21 mouse cellular contexts compared by ENCODE assay signal in the genomic region with DNA sequence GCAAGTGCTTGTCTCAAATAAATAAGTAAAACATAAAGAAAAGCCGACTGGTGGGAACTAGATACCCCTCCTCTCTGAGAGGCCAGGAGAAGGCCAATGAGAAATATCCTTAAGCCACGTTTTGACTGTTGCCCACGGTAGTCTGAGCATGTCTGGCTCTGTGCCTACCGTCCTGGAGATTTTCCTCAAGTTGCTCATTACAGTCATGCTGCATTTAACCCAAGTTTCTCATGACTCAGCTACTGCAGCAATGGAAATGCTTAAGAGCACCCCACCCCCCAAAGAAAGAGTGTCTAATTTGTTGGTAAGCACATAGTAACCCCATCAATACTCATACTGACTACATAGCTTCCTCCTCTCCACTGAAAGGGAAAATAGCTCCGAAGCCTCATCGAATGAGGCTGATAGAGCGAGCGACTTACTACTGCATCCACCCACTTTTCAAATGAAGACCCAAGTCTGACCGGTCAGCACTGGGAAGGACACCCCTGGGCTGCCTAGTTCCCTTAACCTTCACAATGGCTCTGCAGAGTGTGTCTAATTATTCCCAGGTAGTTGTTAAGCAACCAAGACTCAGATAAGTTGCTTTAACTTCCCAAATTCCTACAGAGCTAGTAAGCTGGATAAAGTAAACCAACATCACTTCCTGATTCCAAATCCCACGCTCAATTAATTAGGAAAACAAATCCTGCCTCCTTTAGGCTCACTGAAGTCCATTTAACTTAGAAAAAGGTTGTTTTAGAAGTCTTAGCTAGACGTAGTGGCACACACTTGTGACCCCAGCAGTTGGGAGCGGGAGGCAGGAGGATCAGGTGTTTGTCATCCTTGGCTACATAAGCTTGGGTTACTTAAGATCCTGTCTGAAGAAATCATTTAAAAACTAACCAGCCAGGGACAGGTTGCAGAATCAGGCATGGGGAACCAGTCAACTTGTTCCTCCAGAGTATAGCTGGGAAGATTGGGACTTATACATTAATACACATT. TPM values are rescaled to one million over a fixed set of nuclear protein-coding genes. Genes with fewer than 3 reads are reported as not detected.
DNase-seq lines count a peak whose midpoint lies in the region; ATAC-seq and TF ChIP-seq lines count a peak whose summit lies in the region.
"Had no signal": no experiment of that assay in that cellular context is flagged by ENCODE, and none has a peak within 500 bp of the region (broad histone marks: within the 10 kb centered on the region; RNA-seq: fewer than 3 reads in every experiment).

No protein-coding gene starts in this region.

- H3K4me2 ChIP-seq in neural tube, embryonic 14.5 days (ENCODE audit: low read depth, low read length) = no peak overlapping the region
- no peak overlapping the region for H3K4me2 ChIP-seq in kidney, embryonic 14.5 days (replicated peaks; ENCODE audit: low read depth, low read length)
- H3K4me2 ChIP-seq in myocyte (ENCODE audit: low read depth) = peak overlapping the region; percentile 72
- H3K4me2 ChIP-seq in forebrain, embryonic 12.5 days = no peak overlapping the region
- no peak overlapping the region for H3K4me2 ChIP-seq in stomach, postnatal 0 days (replicated peaks; ENCODE audit: low read depth)
- H3K4me2 ChIP-seq: embryonic facial prominence, embryonic 12.5 days; heart, embryonic 11.5 days; intestine, embryonic 15.5 days had no signal

- 80% methylated on average over 12 of the region's 12 CpGs for WGBS in neural tube, embryonic 14.5 days
- 52% methylated on average over 12 of the region's 12 CpGs for WGBS in kidney, embryonic 14.5 days
- WGBS in forebrain, embryonic 12.5 days = 81% methylated on average over 12 of the region's 12 CpGs
- 62% methylated on average over 12 of the region's 12 CpGs for WGBS in stomach, postnatal 0 days

- no peak overlapping the region for H3K9ac ChIP-seq in neural tube, embryonic 14.5 days (replicated peaks; ENCODE audit: low read depth, low read length)
- H3K9ac ChIP-seq in kidney, embryonic 14.5 days (ENCODE audit: low read depth, low read length) = no peak overlapping the region
- H3K9ac ChIP-seq in forebrain, embryonic 12.5 days = no peak overlapping the region
- H3K9ac ChIP-seq in stomach, postnatal 0 days (ENCODE audit: low read length) = no peak overlapping the region
- H3K9ac ChIP-seq: embryonic facial prominence, embryonic 12.5 days; intestine, embryonic 15.5 days had no signal

- H3K36me3 ChIP-seq in neural tube, embryonic 14.5 days (ENCODE audit: control insufficient read depth, insufficient read depth, low read length) = peaks cover 2% of the 10 kb centered on the region; the same call in 1 of the 2 replicates
- peaks cover 3% of the 10 kb centered on the region for H3K36me3 ChIP-seq in kidney, embryonic 14.5 days (ENCODE audit: control insufficient read depth, insufficient read depth, low read length)
- no peaks in the 10 kb centered on the region for H3K36me3 ChIP-seq in myocyte (ENCODE audit: control insufficient read depth, insufficient read depth)
- peaks cover 2% of the 10 kb centered on the region for H3K36me3 ChIP-seq in forebrain, embryonic 12.5 days (replicated peaks)
- H3K36me3 ChIP-seq in stomach, postnatal 0 days (ENCODE audit: control insufficient read depth, insufficient read depth, low read length) = no peaks in the 10 kb centered on the region
- H3K36me3 ChIP-seq: intestine, embryonic 15.5 days had no signal

- H3ac ChIP-seq in myocyte (ENCODE audit: control insufficient read depth, insufficient read length) = no peak overlapping the region

- peak; percentile 21 to 26 for DNase-seq in cerebellum, postnatal 14 days
- DNase-seq in cerebellum, adult 9-11 months = no peak
- no peak for DNase-seq in neural tube, embryonic 10.5 days (ENCODE audit: extremely low spot score, low spot score)
- no peak for DNase-seq in stomach, postnatal 0 days (ENCODE audit: low spot score)
- DNase-seq: cerebellum, adult 11 months; heart, postnatal 4 days; liver; lung, postnatal 10 days; right cerebral cortex, adult 18-20 months; spleen, adult 18-20 months; thymus, postnatal 4 days had no signal

- no peak overlapping the region for H3K4me3 ChIP-seq in neural tube, embryonic 14.5 days (ENCODE audit: low read depth, low read length)
- H3K4me3 ChIP-seq in kidney, embryonic 14.5 days (ENCODE audit: low read length) = no peak overlapping the region
- H3K4me3 ChIP-seq in myocyte = no peak overlapping the region
- H3K4me3 ChIP-seq in forebrain, embryonic 12.5 days (replicated peaks) = no peak overlapping the region
- H3K4me3 ChIP-seq in stomach, postnatal 0 days (ENCODE audit: low read depth, low read length) = no peak overlapping the region
- H3K4me3 ChIP-seq: embryonic facial prominence, embryonic 12.5 days; intestine, embryonic 15.5 days; midbrain, embryonic 10.5 days had no signal

- TF ChIP-seq POLR2A in myocyte (IDR thresholded peaks at IDR 0.05; ENCODE audit: insufficient read length, low read depth) = no peak

- no peaks in the 10 kb centered on the region for H3K4me1 ChIP-seq in neural tube, embryonic 14.5 days (ENCODE audit: control insufficient read depth, insufficient read depth, low read length)
- H3K4me1 ChIP-seq in kidney, embryonic 14.5 days (ENCODE audit: control insufficient read depth, insufficient read depth, low read length) = peaks cover 32% of the 10 kb centered on the region
- H3K4me1 ChIP-seq in forebrain, embryonic 12.5 days = no peaks in the 10 kb centered on the region
- no peaks in the 10 kb centered on the region for H3K4me1 ChIP-seq in stomach, postnatal 0 days (replicated peaks; ENCODE audit: control insufficient read depth, insufficient read depth)
- H3K4me1 ChIP-seq: intestine, embryonic 15.5 days had no signal

- no peaks in the 10 kb centered on the region for H3K9me3 ChIP-seq in neural tube, embryonic 14.5 days (ENCODE audit: control insufficient read depth, low read length)
- no peaks in the 10 kb centered on the region for H3K9me3 ChIP-seq in kidney, embryonic 14.5 days (ENCODE audit: control insufficient read depth, low read length)
- no peaks in the 10 kb centered on the region for H3K9me3 ChIP-seq in forebrain, embryonic 12.5 days
- H3K9me3 ChIP-seq in stomach, postnatal 0 days (ENCODE audit: control insufficient read depth, low read length) = no peaks in the 10 kb centered on the region
- H3K9me3 ChIP-seq: embryonic facial prominence, embryonic 12.5 days; intestine, embryonic 15.5 days; midbrain, embryonic 10.5 days had no signal

- TF ChIP-seq CTCF in stomach, postnatal 0 days (IDR thresholded peaks at IDR 0.05; ENCODE audit: low read depth) = no peak

- no peaks in the 10 kb centered on the region for H3K27me3 ChIP-seq in neural tube, embryonic 14.5 days (ENCODE audit: control insufficient read depth, insufficient read depth, low read length)
- no peaks in the 10 kb centered on the region for H3K27me3 ChIP-seq in kidney, embryonic 14.5 days (ENCODE audit: control insufficient read depth, insufficient read depth, low read length)
- no peaks in the 10 kb centered on the region for H3K27me3 ChIP-seq in myocyte (ENCODE audit: control insufficient read depth, insufficient read depth, insufficient read length)
- no peaks in the 10 kb centered on the region for H3K27me3 ChIP-seq in forebrain, embryonic 12.5 days
- no peaks in the 10 kb centered on the region for H3K27me3 ChIP-seq in stomach, postnatal 0 days (ENCODE audit: control insufficient read depth, insufficient read depth, low read length)
- H3K27me3 ChIP-seq: CH12.LX; embryonic facial prominence, embryonic 12.5 days; intestine, embryonic 15.5 days had no signal

- ATAC-seq in neural tube, embryonic 14.5 days (ENCODE audit: low read depth) = peak; percentile 16; the same call in 1 of the 2 replicates
- peak; percentile 63; the same call in 1 of the 2 replicates for ATAC-seq in kidney, embryonic 14.5 days (ENCODE audit: low FRiP score, low TSS enrichment)
- no peak for ATAC-seq in forebrain, embryonic 12.5 days (ENCODE audit: low FRiP score)
- no peak for ATAC-seq in stomach, postnatal 0 days (ENCODE audit: low FRiP score, low TSS enrichment)
- ATAC-seq: forebrain, embryonic 14.5 days; intestine, embryonic 15.5 days had no signal

- H3K27ac ChIP-seq in neural tube, embryonic 14.5 days (ENCODE audit: low read depth, low read length) = no peak overlapping the region
- peak overlapping the region; percentile 47; the same call in 1 of the 2 replicates for H3K27ac ChIP-seq in kidney, embryonic 14.5 days (ENCODE audit: low read depth, low read length)
- no peak overlapping the region for H3K27ac ChIP-seq in forebrain, embryonic 12.5 days
- H3K27ac ChIP-seq in stomach, postnatal 0 days (replicated peaks) = no peak overlapping the region
- H3K27ac ChIP-seq: embryonic facial prominence, embryonic 12.5 days; intestine, embryonic 15.5 days; midbrain, embryonic 10.5 days had no signal

- H3K79me2 ChIP-seq in myocyte (ENCODE audit: control insufficient read depth, insufficient read depth) = no peaks in the 10 kb centered on the region

- TF ChIP-seq EP300 in stomach, postnatal 0 days (optimal IDR thresholded peaks at IDR 0.05) = no peak

TF ChIP-seq in myocyte, 11 proteins besides CTCF, POLR2A, EP300 and RAD21 (continues in another document):
- TF ChIP-seq USF1 (IDR thresholded peaks at IDR 0.05; ENCODE audit: low read depth) (no peak), REST (IDR thresholded peaks at IDR 0.05; ENCODE audit: insufficient read depth, insufficient read length) (no peak), SRF (IDR thresholded peaks at IDR 0.05; ENCODE audit: control insufficient read depth, insufficient read length, low read depth) (no peak), MAX (IDR thresholded peaks at IDR 0.05; ENCODE audit: low read depth) (no peak), POLR2AphosphoS2 (IDR thresholded peaks at IDR 0.05; ENCODE audit: insufficient read length, low read depth) (no peak), TCF12 (IDR thresholded peaks at IDR 0.05; ENCODE audit: insufficient read depth, poor library complexity, severe bottlenecking) (no peak), TCF3 (IDR thresholded peaks at IDR 0.05; ENCODE audit: insufficient read length, low read depth) (no peak), CEBPB (IDR thresholded peaks at IDR 0.05; ENCODE audit: insufficient read depth, poor library complexity, severe bottlenecking) (no peak)

RNA-seq across cellular contexts. Expression of a gene that starts 43.6 kb away (rescaled TPM):
- 53.5 and 60.6 TPM in 2 replicates for polyA plus RNA-seq in neural tube, embryonic 14.5 days (2014; fragmentation: Nextera tagmentation; extraction: Ambion mirVana)
- 55.5 and 69.3 TPM in 2 replicates for polyA plus RNA-seq in kidney, embryonic 14.5 days (2014; fragmentation: Nextera tagmentation; extraction: Ambion mirVana)
- 7.4 TPM for polyA plus RNA-seq in myocyte (2012; fragmentation: generic; extraction: Trizol)
- 100 and 111 TPM in 2 replicates for polyA plus RNA-seq in forebrain, embryonic 12.5 days (2016; fragmentation: Nextera tagmentation; extraction: Ambion mirVana)
- polyA plus RNA-seq in stomach, postnatal 0 days (2015; fragmentation: Nextera tagmentation; extraction: Ambion mirVana) = 22.2 and 23.5 TPM in 2 replicates

RNA-seq across cellular contexts. Expression of a gene that starts 47.9 kb away (rescaled TPM):
- 18.9 and 20.5 TPM in 2 replicates for polyA plus RNA-seq in neural tube, embryonic 14.5 days (2014; fragmentation: Nextera tagmentation; extraction: Ambion mirVana)
- 7.9 and 12.1 TPM in 2 replicates for polyA plus RNA-seq in kidney, embryonic 14.5 days (2014; fragmentation: Nextera tagmentation; extraction: Ambion mirVana)
- polyA plus RNA-seq in myocyte (2012; fragmentation: generic; extraction: Trizol) = 2.6 TPM
- polyA plus RNA-seq in forebrain, embryonic 12.5 days (2016; fragmentation: Nextera tagmentation; extraction: Ambion mirVana) = 12.1 and 13.4 TPM in 2 replicates
- polyA plus RNA-seq in stomach, postnatal 0 days (2015; fragmentation: Nextera tagmentation; extraction: Ambion mirVana) = 3.0 and 3.5 TPM in 2 replicates

Comparison
In these comparisons a context has a peak if more than half of its experiments do, and no peak if none do; other contexts are left out.
1. DNase-seq: peak in cerebellum, postnatal 14 days (2 of 2); none in cerebellum, adult 9-11 months (single experiment), neural tube, embryonic 10.5 days (single experiment) and stomach, postnatal 0 days (single experiment).
2. ATAC-seq: peak in neural tube, embryonic 14.5 days (single experiment) and kidney, embryonic 14.5 days (single experiment); none in forebrain, embryonic 12.5 days (single experiment) and stomach, postnatal 0 days (single experiment).